Mouse (Mus musculus): ENCODE measurements around the gene Cdkl3. TPM values are rescaled to one million over a fixed set of nuclear protein-coding genes. Genes with fewer than 3 reads are reported as not detected.

The Cdkl3 gene
- polyA plus RNA-seq, 1 experiment from 2014 or later = 13.0 TPM

GRCm38 (mm10) chr11:52071768-52072167 lies 67.7 kb downstream of the Cdkl3 start:
- Histone ChIP-seq H3K27me3 (ENCODE audit: poor library complexity, severe bottlenecking) (no peaks in the 10 kb centered on the region), H3K9me3 (no peaks in the 10 kb centered on the region), H3K36me3 (replicated peaks) (no peaks in the 10 kb centered on the region), H3K27ac (no peak overlapping the region), H3K4me1 (peaks cover 7% of the 10 kb centered on the region; the same call in 1 of the 2 replicates), H3K4me3 (no peak overlapping the region)
- DNase-seq (ENCODE audit: extremely low spot score, low spot score) = no peak
- WGBS = 90% methylated on average over 10 of the region's 10 CpGs

DNA sequence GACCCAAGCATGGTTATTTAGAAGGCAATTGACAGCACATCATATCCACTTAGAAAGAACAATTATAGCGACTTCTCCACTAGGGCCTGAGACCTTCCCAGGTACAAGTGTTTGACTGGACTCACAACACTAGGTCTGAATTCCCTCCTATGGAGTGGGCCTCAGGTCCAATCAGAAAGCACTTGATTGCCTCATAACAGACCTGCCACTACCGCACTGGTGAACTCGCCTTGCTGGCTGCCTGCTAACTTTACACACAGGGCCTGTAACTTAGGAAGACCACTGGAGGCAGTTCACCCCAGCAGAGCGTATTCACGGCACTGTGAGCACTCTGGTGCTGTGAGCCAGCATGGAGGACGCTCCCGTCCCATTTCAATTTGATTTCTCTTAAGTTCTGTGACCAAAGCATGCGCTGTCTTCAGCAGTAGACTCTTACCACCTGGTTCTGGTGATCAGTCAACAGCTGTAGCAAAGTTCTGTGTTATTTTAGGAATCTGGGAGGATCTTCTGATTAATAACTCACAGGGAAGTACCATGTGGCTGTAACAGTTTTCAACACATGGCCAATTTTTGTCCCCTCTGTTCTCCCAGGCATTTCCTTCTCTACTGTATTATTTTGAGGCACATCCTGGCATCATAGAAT lies 69.6 kb downstream of the Cdkl3 start:
- no peaks in the 10 kb centered on the region for H3K9me3 ChIP-seq
- no peak for DNase-seq (ENCODE audit: extremely low spot score, low spot score)
- 85% methylated on average over 8 of the region's 8 CpGs for WGBS
- no peaks in the 10 kb centered on the region for H3K27me3 ChIP-seq (ENCODE audit: poor library complexity, severe bottlenecking)
- H3K4me3 ChIP-seq = no peak overlapping the region
- H3K27ac ChIP-seq = no peak overlapping the region
- H3K36me3 ChIP-seq (replicated peaks) = no peaks in the 10 kb centered on the region
- peaks cover 7% of the 10 kb centered on the region; the same call in 1 of the 2 replicates for H3K4me1 ChIP-seq

- Histone ChIP-seq H3K9me3 (no peaks in the 10 kb centered on the region), H3K4me1 (peaks cover 8% of the 10 kb centered on the region), H3K27me3 (ENCODE audit: poor library complexity, severe bottlenecking) (no peaks in the 10 kb centered on the region), H3K27ac (no peak overlapping the region), H3K36me3 (replicated peaks) (no peaks in the 10 kb centered on the region), H3K4me3 (no peak overlapping the region)
- no peak for DNase-seq (ENCODE audit: extremely low spot score, low spot score)
- WGBS = 77% methylated on average over 14 of the region's 14 CpGs
Observed at GRCm38 (mm10) chr11:52074626-52075470, 70.8 kb downstream of the Cdkl3 start.

DNA sequence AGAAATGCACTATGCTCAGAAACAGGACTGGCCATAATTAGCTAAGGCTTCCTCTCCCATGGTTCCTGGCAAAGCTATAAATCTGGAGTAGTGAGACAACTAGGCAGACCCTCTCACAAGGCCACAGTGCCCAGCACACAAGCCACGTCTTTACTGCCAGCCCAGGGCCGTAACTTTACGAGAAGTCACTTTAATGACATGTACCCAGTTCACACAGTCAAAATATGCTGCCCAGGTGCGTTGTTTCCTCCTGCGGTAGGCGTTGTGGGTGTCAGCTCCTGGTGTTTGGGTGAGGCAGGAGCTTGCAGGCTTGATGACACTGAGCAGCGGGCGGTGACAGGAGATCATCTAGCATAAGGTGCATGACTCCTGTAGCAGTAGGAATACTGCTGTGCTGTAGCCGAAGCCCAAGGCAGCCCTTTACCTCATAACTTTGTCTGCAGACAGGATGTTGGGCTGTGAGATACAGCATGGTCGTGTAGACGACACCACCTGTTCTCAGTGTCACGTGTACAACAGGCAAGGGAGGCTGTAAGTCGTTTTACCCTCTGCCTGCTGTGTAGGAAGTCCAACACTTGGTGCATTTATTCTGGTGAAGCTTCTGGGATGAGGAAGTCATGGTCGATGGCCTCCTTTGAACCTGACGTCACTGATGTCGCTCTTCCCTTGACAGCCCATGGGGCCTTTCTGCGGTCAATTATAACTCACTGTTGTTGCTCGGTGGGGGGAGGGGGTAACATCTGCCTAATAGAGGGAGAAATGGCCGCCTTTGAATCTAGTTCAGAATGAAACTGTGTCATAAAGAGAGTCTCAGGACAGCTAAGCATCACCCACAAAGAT lies 72.0 kb downstream of the Cdkl3 start:
- Histone ChIP-seq H3K36me3 (replicated peaks) (no peaks in the 10 kb centered on the region), H3K4me3 (no peak overlapping the region), H3K9me3 (no peaks in the 10 kb centered on the region), H3K27me3 (ENCODE audit: poor library complexity, severe bottlenecking) (no peaks in the 10 kb centered on the region), H3K27ac (no peak overlapping the region), H3K4me1 (peaks cover 19% of the 10 kb centered on the region)
- 85% methylated on average over 19 of the region's 19 CpGs for WGBS
- no peak for DNase-seq (ENCODE audit: extremely low spot score, low spot score)

DNA sequence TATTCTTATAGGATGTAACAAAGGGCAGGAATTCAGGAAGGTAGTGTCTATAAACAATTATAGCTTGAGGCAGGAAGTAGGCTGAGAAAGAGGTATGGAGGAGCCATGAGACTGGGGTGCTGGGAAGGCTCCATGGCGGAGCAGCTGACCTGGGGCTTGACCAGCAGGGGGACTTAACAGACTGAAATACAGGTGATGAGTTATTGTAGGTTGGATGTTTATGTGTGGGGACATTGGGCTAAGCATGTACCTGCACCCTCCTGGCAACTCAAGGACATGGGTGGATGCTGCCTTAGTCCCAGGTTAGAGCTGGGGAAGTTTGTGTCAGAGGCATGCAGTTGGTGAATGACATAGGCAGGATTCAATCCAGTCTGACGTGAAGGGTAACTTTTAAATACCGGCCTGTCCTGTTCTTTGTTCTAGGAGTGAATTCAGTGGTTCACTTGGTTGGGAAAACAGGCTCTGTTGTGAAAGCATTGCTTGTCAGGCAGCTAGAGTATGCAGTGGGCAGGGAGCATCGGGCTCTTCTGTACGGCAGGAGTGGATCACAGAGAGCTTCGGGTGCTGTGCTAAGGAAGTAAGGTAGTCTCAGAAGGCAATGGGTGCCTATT lies 72.8 kb downstream of the Cdkl3 start:
- H3K4me1 ChIP-seq = peaks cover 19% of the 10 kb centered on the region
- WGBS = 88% methylated on average over 6 of the region's 6 CpGs
- no peaks in the 10 kb centered on the region for H3K36me3 ChIP-seq (replicated peaks)
- H3K27ac ChIP-seq = no peak overlapping the region
- H3K4me3 ChIP-seq = no peak overlapping the region
- no peak for DNase-seq (ENCODE audit: extremely low spot score, low spot score)
- H3K9me3 ChIP-seq = no peaks in the 10 kb centered on the region
- H3K27me3 ChIP-seq (ENCODE audit: poor library complexity, severe bottlenecking) = no peaks in the 10 kb centered on the region

- no peaks in the 10 kb centered on the region for H3K9me3 ChIP-seq
- H3K27me3 ChIP-seq (ENCODE audit: poor library complexity, severe bottlenecking) = no peaks in the 10 kb centered on the region
- H3K36me3 ChIP-seq (replicated peaks) = no peaks in the 10 kb centered on the region
- H3K4me3 ChIP-seq = no peak overlapping the region
- WGBS = 89% methylated on average over 4 of the region's 4 CpGs
- no peak overlapping the region for H3K27ac ChIP-seq
- no peak for DNase-seq (ENCODE audit: extremely low spot score, low spot score)
- H3K4me1 ChIP-seq = peaks cover 19% of the 10 kb centered on the region
Observed at GRCm38 (mm10) chr11:52077939-52078338, 73.9 kb downstream of the Cdkl3 start.

DNA sequence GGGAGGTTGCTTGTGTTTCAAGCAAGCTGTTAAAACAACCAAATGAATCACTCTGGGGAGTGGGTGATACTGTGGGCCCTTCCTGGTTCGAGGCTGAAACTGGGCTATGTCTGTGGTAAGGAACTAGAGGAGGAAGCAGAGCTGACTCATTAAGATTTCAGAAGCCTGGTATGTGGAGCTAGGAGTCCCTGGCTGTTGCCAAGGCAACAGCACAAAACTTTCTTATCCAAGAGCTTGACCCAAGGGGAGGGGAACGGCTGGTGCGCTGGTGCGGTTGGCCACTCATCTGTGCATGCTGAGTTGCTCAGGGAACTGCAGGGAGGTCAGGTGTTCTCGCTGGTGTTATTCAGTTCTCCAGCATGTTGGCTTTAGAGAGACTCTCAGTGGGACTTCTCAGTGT lies 76.0 kb downstream of the Cdkl3 start:
- H3K9me3 ChIP-seq = no peaks in the 10 kb centered on the region
- no peak overlapping the region for H3K4me3 ChIP-seq
- H3K4me1 ChIP-seq = peaks cover 19% of the 10 kb centered on the region
- WGBS = 34% methylated on average over 5 of the region's 5 CpGs
- H3K27me3 ChIP-seq (ENCODE audit: poor library complexity, severe bottlenecking) = no peaks in the 10 kb centered on the region
- DNase-seq (ENCODE audit: extremely low spot score, low spot score) = peak; percentile 42
- no peaks in the 10 kb centered on the region for H3K36me3 ChIP-seq (replicated peaks)
- peak overlapping the region; percentile 63; the same call in 1 of the 2 replicates for H3K27ac ChIP-seq

GRCm38 (mm10) chr11:52080656-52081055 lies 76.6 kb downstream of the Cdkl3 start:
- no peaks in the 10 kb centered on the region for H3K27me3 ChIP-seq (ENCODE audit: poor library complexity, severe bottlenecking)
- peak overlapping the region; percentile 63; the same call in 1 of the 2 replicates for H3K27ac ChIP-seq
- H3K9me3 ChIP-seq = no peaks in the 10 kb centered on the region
- no peak for DNase-seq (ENCODE audit: extremely low spot score, low spot score)
- no peaks in the 10 kb centered on the region for H3K36me3 ChIP-seq (replicated peaks)
- 90% methylated on average over 2 of the region's 2 CpGs for WGBS
- no peak overlapping the region for H3K4me3 ChIP-seq
- H3K4me1 ChIP-seq = peaks cover 15% of the 10 kb centered on the region

GRCm38 (mm10) chr11:52085857-52086203 lies 81.8 kb downstream of the Cdkl3 start:
- Histone ChIP-seq H3K4me1 (peaks cover 24% of the 10 kb centered on the region), H3K9me3 (no peaks in the 10 kb centered on the region), H3K4me3 (no peak overlapping the region), H3K27ac (no peak overlapping the region), H3K27me3 (ENCODE audit: poor library complexity, severe bottlenecking) (no peaks in the 10 kb centered on the region), H3K36me3 (replicated peaks) (no peaks in the 10 kb centered on the region)
- WGBS = 69% methylated on average over 4 of the region's 4 CpGs
- DNase-seq (ENCODE audit: extremely low spot score, low spot score) = no peak

- WGBS = 63% methylated on average over 9 of the region's 9 CpGs
- peak overlapping the region; percentile 32; the same call in 1 of the 2 replicates for H3K27ac ChIP-seq
- peaks cover 22% of the 10 kb centered on the region for H3K4me1 ChIP-seq
Observed at GRCm38 (mm10) chr11:52086204-52086864, 82.3 kb downstream of the Cdkl3 start.

DNA sequence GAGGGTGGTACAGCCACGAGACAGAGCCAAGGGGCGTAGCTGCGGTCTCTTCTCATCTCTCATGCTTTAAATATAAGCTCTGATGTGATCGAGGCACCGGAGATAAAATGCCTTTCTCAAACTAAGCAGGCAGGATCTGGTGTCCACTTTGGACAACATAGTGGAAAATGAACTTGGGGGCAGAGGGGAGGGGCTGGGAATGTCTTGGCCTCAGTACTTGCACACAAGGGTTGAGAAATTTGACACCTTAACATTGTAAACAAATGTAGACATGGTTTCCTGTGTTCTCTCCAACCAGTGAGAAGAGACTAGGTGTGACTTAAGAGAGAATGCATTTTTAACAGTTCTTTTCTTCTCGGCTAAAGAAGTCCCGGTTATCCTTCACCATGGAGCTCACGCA lies 85.3 kb downstream of the Cdkl3 start:
- Histone ChIP-seq H3K9me3 (no peaks in the 10 kb centered on the region), H3K4me1 (peaks cover 22% of the 10 kb centered on the region), H3K36me3 (replicated peaks) (no peaks in the 10 kb centered on the region), H3K27ac (no peak overlapping the region; the same call in 1 of the 2 replicates), H3K4me3 (no peak overlapping the region), H3K27me3 (ENCODE audit: poor library complexity, severe bottlenecking) (no peaks in the 10 kb centered on the region)
- WGBS = 81% methylated on average over 8 of the region's 8 CpGs
- DNase-seq (ENCODE audit: extremely low spot score, low spot score) = no peak

More at GRCm38 (mm10) chr11:52086204-52086864, 82.3 kb downstream of the Cdkl3 start:
- no peak for DNase-seq (ENCODE audit: extremely low spot score, low spot score)
- no peaks in the 10 kb centered on the region for H3K36me3 ChIP-seq (replicated peaks)
- no peak overlapping the region for H3K4me3 ChIP-seq
- no peaks in the 10 kb centered on the region for H3K9me3 ChIP-seq
- H3K27me3 ChIP-seq (ENCODE audit: poor library complexity, severe bottlenecking) = no peaks in the 10 kb centered on the region

GRCm38 (mm10) chr11:52091261-52091660 lies 87.2 kb downstream of the Cdkl3 start:
- Histone ChIP-seq H3K27ac (no peak overlapping the region), H3K9me3 (no peaks in the 10 kb centered on the region), H3K4me1 (peaks cover 17% of the 10 kb centered on the region), H3K4me3 (no peak overlapping the region), H3K27me3 (ENCODE audit: poor library complexity, severe bottlenecking) (no peaks in the 10 kb centered on the region), H3K36me3 (replicated peaks) (no peaks in the 10 kb centered on the region)
- 88% methylated on average over 9 of the region's 9 CpGs for WGBS
- no peak for DNase-seq (ENCODE audit: extremely low spot score, low spot score)
